Mouse (Mus musculus): ENCODE results near the gene Arrdc3. TPM values are rescaled to one million over a fixed set of nuclear protein-coding genes. Genes with fewer than 3 reads are reported as not detected.

The Arrdc3 gene
- polyA plus RNA-seq, 2 experiments: 49.4 to 66.5 TPM

DNA sequence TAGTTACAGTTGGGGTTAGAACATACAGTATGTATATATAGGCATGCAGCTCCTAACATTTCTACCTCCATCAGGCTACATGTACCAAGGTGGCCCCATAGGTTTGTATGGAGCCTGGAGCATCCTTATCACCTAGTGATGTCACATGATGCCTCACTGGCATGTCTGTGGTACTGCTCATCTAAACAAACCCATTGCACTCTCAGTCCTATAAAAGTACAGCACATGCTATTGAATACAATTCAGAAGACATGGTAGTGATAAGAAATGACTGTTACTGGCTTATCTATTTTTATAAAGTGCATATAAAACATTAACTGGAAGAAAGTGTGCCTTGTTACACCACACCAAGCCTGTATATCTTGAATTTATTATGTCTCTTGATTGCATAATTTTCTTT lies 30.2 kb downstream of the Arrdc3 start:
- DNase-seq (ENCODE audit: low spot score) (no peak), ATAC-seq (ENCODE audit: low FRiP score, low read depth) (no peak)
- no peak overlapping the region for H3K27ac ChIP-seq (replicated peaks; ENCODE audit: low read depth, low read length)
- no peak overlapping the region for H3K4me3 ChIP-seq (replicated peaks; ENCODE audit: low read length)
- no peaks in the 10 kb centered on the region for H3K4me1 ChIP-seq (ENCODE audit: control insufficient read depth, insufficient read depth, low read length)
- no peak overlapping the region for H3K9ac ChIP-seq (ENCODE audit: low read depth, low read length, severe bottlenecking)
- no peaks in the 10 kb centered on the region for H3K9me3 ChIP-seq (ENCODE audit: control insufficient read depth, low read length)
- no peaks in the 10 kb centered on the region for H3K27me3 ChIP-seq (ENCODE audit: control insufficient read depth, insufficient read depth, low read length)
- no peaks in the 10 kb centered on the region for H3K36me3 ChIP-seq (ENCODE audit: control insufficient read depth, insufficient read depth, low read length)
- TF ChIP-seq POLR2A (IDR thresholded peaks at IDR 0.05; ENCODE audit: borderline replicate concordance, extremely low read depth, insufficient read depth, insufficient read length): no peak
- H3K4me2 ChIP-seq (replicated peaks; ENCODE audit: low read depth, low read length, severe bottlenecking): no peak overlapping the region

DNA sequence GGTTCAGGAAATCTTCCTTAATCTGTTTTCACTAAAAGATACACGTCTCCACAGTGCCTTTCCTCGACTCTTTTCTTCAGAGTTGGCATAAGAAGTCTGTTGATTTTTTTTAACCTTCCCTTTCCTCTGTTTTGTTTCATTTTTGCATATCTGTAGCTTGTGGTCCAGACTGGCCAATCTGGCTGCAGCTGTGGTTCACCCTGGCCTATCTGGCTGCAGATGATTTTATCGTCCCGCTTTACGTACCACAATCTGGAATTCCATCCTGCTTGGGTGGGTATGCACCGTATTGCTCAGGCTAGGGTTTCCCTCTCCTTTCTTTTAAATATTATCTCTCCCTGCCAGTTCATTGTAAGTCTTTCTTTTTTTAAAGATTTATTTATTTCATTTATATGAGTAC lies 37.8 kb downstream of the Arrdc3 start:
- no peak overlapping the region for H3K4me2 ChIP-seq (replicated peaks; ENCODE audit: low read depth, low read length, severe bottlenecking)
- no peaks in the 10 kb centered on the region for H3K9me3 ChIP-seq (ENCODE audit: control insufficient read depth, low read length)
- H3K4me1 ChIP-seq (ENCODE audit: control insufficient read depth, insufficient read depth, low read length): no peaks in the 10 kb centered on the region
- WGBS: 86% methylated on average over 6 of the region's 6 CpGs
- ATAC-seq (ENCODE audit: low FRiP score, low read depth): no peak
- DNase-seq (ENCODE audit: low spot score): no peak
- no peak overlapping the region for H3K4me3 ChIP-seq (replicated peaks; ENCODE audit: low read length)
- no peaks in the 10 kb centered on the region for H3K36me3 ChIP-seq (ENCODE audit: control insufficient read depth, insufficient read depth, low read length)
- no peak for TF ChIP-seq POLR2A (IDR thresholded peaks at IDR 0.05; ENCODE audit: borderline replicate concordance, extremely low read depth, insufficient read depth, insufficient read length)
- no peak overlapping the region for H3K27ac ChIP-seq (replicated peaks; ENCODE audit: low read depth, low read length)
- no peaks in the 10 kb centered on the region for H3K27me3 ChIP-seq (ENCODE audit: control insufficient read depth, insufficient read depth, low read length)
- H3K9ac ChIP-seq (ENCODE audit: low read depth, low read length, severe bottlenecking): no peak overlapping the region

DNA sequence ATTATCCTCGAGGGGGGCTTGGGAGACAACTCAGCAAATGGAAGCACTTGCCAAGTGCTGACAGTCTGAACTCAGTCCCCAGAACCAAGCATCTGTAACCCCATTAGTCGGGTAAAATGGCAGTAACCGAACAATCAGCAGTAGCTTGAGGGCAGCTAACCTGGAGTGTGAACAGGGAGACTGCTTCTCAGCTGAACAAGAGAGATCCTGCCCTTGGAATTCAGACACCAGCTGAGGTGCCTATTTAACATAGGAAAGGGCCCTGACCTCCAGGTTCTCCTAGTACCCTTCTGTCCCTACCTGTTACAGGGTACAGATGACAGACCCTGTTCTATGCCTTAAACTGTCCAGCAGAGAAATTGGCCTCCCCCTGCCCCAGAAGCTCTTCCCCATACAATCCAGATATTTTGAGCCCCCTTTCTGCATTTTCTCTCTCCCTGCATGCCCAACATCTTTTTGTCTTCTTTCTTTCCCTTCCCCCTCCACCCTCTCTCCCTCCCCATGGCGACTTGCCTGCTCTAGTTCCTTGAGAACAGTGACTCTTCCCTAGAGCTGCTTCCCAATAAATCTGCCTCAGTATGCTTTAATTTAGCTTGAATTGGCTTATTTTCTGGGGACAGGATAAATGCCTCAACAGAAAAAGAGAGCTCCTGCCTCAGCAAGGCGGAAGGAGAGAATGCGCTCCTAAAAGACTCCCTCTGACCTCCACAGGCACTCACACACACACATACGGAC lies 38.6 kb downstream of the Arrdc3 start:
- Histone ChIP-seq H3K36me3 (ENCODE audit: control insufficient read depth, insufficient read depth, low read length) (no peaks in the 10 kb centered on the region), H3K4me2 (replicated peaks; ENCODE audit: low read depth, low read length, severe bottlenecking) (no peak overlapping the region), H3K4me1 (ENCODE audit: control insufficient read depth, insufficient read depth, low read length) (no peaks in the 10 kb centered on the region), H3K27me3 (ENCODE audit: control insufficient read depth, insufficient read depth, low read length) (no peaks in the 10 kb centered on the region), H3K9ac (ENCODE audit: low read depth, low read length, severe bottlenecking) (no peak overlapping the region), H3K9me3 (ENCODE audit: control insufficient read depth, low read length) (no peaks in the 10 kb centered on the region), H3K4me3 (replicated peaks; ENCODE audit: low read length) (no peak overlapping the region), H3K27ac (replicated peaks; ENCODE audit: low read depth, low read length) (no peak overlapping the region)
- ATAC-seq (ENCODE audit: low FRiP score, low read depth) (no peak), DNase-seq (ENCODE audit: low spot score) (no peak)
- 62% methylated on average over 7 of the region's 7 CpGs for WGBS
- TF ChIP-seq POLR2A (IDR thresholded peaks at IDR 0.05; ENCODE audit: borderline replicate concordance, extremely low read depth, insufficient read depth, insufficient read length): no peak

DNA sequence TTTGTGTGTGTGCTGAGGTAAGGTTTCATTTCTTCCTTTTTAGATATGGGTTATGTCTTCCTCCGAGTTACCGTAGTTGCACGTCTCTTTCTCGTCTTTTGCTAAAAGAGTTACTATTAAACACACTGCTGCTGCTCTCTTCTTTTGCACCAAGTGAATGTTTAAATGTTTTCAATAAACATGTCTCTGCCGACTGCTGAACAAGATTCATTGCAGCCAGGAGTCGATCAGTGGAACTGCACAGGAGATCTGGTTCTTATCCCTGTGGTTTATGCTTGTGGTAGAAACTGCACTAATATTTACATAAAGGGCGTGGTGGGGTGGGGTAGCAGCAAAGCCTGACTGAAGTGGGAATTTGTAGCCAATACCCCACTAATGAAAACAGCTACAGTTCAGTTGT lies 45.0 kb downstream of the Arrdc3 start:
- Histone ChIP-seq H3K4me2 (replicated peaks; ENCODE audit: low read depth, low read length, severe bottlenecking) (no peak overlapping the region), H3K9ac (ENCODE audit: low read depth, low read length, severe bottlenecking) (no peak overlapping the region), H3K4me3 (replicated peaks; ENCODE audit: low read length) (no peak overlapping the region), H3K4me1 (ENCODE audit: control insufficient read depth, insufficient read depth, low read length) (no peaks in the 10 kb centered on the region), H3K27me3 (ENCODE audit: control insufficient read depth, insufficient read depth, low read length) (no peaks in the 10 kb centered on the region), H3K27ac (replicated peaks; ENCODE audit: low read depth, low read length) (no peak overlapping the region), H3K9me3 (ENCODE audit: control insufficient read depth, low read length) (no peaks in the 10 kb centered on the region), H3K36me3 (ENCODE audit: control insufficient read depth, insufficient read depth, low read length) (no peaks in the 10 kb centered on the region)
- WGBS: 48% methylated on average over 7 of the region's 7 CpGs
- no peak for TF ChIP-seq POLR2A (IDR thresholded peaks at IDR 0.05; ENCODE audit: borderline replicate concordance, extremely low read depth, insufficient read depth, insufficient read length)
- no peak for ATAC-seq (ENCODE audit: low FRiP score, low read depth)
- no peak for DNase-seq (ENCODE audit: low spot score)

DNA sequence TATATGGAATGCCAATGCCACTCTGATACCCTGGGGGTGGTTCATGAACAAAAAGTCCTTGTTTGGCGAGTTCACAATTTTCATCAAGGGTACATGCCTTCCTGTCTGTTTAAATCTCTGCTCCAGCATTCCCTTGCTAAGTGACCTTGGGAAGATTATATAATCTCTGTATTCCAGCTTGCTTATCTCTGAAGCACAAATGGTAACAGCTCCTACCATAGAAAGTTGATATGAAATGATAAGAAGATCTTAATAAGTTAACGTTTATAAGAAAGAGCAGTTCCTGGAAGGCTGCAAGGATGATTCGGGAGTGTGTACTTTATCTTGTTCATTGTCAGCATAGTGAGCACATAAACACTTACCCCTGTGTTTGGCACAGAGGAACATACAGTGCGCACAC lies 46.8 kb downstream of the Arrdc3 start:
- WGBS: 89% methylated on average over 4 of the region's 4 CpGs
- no peak overlapping the region for H3K4me2 ChIP-seq (replicated peaks; ENCODE audit: low read depth, low read length, severe bottlenecking)
- no peaks in the 10 kb centered on the region for H3K4me1 ChIP-seq (ENCODE audit: control insufficient read depth, insufficient read depth, low read length)
- ATAC-seq (ENCODE audit: low FRiP score, low read depth) (no peak), DNase-seq (ENCODE audit: low spot score) (no peak)
- H3K27me3 ChIP-seq (ENCODE audit: control insufficient read depth, insufficient read depth, low read length): no peaks in the 10 kb centered on the region
- H3K4me3 ChIP-seq (replicated peaks; ENCODE audit: low read length): no peak overlapping the region
- no peaks in the 10 kb centered on the region for H3K9me3 ChIP-seq (ENCODE audit: control insufficient read depth, low read length)
- H3K27ac ChIP-seq (replicated peaks; ENCODE audit: low read depth, low read length): no peak overlapping the region
- no peak for TF ChIP-seq POLR2A (IDR thresholded peaks at IDR 0.05; ENCODE audit: borderline replicate concordance, extremely low read depth, insufficient read depth, insufficient read length)
- H3K9ac ChIP-seq (ENCODE audit: low read depth, low read length, severe bottlenecking): no peak overlapping the region
- no peaks in the 10 kb centered on the region for H3K36me3 ChIP-seq (ENCODE audit: control insufficient read depth, insufficient read depth, low read length)
